Mouse (Mus musculus) naive thymus-derived CD4-positive, alpha-beta T cell, adult 2 months (primary cell): ENCODE measurements around the gene Krt86.
"Not testable (repeated sequence)": the region's sequence is repeated elsewhere in the genome, so short reads cannot be mapped to it uniquely, and the experiment has no call there.

ENCODE experiments used
- DNase-seq: peaks from one replicate; pipeline ENCODE4 v3.0.0-alpha.2; 2011; ENCODE audit warnings: low read depth

Krt86 gene

DNA sequence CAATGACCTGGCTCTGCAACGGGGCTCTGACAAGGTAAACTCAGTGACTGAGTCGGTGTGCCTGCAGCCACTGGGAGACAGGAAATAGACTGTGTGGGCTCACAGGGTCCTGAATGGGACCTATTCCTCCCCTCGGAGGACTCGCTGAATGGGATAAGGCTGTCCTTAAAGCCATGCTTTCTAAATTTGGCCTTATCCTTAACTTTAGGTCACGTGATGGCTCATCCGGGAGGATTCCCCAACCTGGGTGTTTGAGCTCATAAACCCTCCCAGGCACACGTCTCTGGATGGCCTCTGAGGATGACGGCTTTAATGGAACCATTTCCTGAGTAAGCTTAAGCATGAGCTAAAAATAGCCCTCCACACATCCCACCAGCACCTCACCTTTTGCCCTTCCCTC, 19.4 kb downstream of the Krt86 start:
- DNase-seq = no peak

DNA sequence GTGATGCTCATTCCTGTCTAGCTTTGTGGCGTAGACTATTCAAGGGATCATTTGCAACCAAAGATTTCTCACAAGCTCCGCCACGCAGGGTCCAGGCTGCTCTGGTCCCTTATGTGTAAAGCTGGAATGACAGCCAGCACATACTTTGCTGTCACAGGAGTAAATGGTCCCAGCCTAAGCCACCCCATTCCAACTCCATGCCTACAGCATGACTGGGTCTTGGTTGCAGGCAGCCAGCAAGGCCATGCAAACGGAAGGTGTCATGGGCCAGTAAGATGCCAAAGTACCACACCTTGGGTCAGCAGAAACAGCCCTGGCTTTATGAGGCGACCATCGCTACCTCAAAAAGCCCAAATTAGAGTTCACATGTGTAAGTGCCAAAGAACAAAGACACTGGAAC, 20.4 kb downstream of the Krt86 start:
- no peak for DNase-seq

DNA sequence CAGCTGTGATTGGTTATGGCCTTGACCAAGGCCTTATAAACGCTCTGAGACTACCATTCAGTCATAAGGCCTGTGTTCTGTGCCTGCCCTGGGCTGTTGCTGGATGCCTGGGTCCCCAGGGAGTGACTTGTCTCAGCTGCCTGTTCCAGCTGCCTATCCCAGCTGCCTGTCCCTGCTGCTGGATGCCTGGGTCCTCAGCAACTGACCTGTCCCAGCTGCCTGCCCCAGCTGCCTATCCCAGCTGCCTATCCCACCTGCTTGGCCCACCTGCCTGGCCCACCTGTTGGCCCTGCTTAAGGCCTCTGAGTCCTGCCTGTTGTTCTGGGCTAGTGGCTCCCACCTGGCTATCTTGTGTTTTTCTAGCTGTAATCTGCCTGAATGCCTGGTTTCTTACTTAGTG, 20.9 kb downstream of the Krt86 start:
- DNase-seq = no peak

DNA sequence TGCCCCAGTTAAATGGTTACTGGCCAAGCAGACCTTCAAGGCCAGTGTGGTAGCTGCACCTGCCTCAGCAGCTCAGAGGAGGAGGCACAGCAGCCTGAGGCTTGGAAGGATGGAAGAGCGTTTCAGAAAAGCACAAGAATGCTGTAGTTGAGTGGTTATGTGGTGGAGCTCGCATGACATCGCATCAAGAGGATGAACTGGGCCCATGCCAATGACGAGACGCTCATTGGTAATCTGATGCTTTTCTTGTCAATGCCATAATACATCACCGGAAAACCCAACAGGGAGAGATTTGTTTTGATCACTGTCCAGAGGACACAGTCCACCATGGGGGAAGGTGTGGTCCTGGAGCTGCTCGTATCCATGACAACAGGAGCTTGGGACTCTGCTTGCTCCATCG, 22.0 kb downstream of the Krt86 start:
- DNase-seq = no peak

DNA sequence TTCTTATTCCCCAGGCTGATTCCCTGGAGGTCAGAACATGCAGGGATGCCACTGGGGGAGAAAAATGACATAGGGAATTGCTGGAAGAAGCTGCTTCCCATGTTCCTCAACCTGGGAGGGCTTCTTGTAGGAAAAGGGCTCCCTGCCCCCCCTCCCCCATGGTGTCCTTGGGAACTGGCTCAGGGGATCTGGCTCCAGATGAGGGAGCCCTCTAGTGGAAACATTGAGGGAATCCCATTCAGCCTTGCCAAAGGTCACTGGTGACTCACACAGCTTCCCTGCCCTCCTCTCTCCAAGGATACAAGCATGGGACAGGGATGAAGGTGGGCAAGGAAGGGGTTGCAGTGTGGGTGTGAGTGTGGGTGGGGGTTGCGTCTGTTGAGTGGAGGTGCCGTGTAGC, 23.9 kb downstream of the Krt86 start:
- DNase-seq = no peak

DNA sequence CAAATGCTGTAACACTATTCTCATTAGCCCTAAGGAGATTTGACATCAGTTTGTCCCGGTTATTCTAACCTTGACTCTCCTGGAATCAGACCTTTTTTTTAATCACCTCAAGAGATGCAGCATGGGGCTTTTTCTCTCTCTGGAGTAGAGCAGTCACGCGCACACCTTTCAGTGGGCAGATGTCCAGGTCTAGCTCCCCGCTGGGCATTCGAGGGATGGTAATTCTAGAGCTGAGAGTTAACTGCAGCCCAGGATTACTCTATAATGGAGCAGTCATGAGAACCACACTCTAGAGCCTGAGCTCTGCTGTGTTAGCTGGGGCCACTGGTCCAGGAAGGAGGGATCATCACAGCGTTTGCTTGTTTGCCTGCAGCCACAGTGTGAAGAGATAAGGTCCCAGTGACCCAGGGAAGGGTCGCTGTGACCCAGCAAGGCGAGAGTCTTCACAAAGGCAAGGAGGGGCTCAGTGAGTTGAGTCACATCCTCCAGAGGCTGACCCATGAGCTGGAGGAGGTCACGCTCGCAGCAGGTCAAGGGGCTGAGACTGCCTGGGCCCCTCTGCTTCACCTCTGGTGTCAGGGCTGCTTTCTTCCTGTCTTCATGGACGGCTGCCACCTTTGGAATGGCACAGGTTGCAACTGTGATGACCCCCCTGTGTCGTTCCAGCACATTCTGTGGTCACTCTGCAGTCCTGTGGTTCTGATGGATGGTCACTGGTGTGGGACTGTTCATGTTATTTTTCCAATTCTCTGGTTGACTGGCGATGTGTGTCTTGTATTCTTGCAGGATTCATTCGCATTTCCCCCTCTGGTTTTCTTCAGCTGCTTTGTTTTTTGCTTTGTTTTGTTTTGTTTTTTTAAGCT, 33.8 kb downstream of the Krt86 start:
- DNase-seq = no peak

DNA sequence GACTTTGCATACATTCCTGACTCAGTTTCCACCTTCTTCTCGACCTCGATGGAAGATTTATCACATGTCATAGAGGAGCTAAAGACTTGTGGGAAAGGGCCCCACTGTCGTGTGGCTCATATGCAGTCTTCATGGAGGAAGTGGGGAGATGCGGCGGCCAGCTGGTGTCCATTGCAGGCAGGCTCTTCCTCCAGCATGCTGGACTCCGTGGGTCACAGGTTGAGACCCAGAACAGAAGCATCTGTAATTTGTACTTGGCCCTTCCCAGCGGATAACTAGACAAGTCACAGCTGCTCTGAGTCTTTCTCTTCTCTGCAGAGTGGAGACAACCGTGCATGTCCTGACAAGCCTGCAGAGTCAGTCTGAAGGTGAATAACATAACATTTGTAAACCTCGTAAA, 35.0 kb downstream of the Krt86 start:
- no peak for DNase-seq

DNA sequence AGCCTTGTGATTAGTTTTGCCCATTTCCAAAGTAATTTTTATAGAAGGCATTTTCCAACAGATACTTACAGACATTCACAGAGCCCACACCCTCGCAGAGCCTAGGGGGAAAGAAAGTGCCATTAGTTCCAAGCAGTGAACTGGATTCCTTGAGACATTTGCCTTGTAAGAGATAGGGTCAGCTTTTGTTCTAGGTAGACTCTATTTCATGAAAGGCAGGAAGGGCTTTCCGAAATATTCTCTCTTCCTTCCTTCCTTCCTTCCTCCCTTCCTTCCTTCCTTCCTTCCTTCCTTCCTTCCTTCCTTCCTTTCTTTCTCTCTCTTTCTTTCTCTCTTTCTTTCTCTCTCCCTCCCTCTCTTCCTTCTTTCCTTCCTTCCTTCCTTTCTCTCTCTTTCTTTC, 43.9 kb downstream of the Krt86 start, which contains the start of gene Gm49425:
Gene Gm49425, minus strand, starts transcription at position 101 of the 400 bp plus-strand sequence.
- DNase-seq = not testable (repeated sequence)

DNA sequence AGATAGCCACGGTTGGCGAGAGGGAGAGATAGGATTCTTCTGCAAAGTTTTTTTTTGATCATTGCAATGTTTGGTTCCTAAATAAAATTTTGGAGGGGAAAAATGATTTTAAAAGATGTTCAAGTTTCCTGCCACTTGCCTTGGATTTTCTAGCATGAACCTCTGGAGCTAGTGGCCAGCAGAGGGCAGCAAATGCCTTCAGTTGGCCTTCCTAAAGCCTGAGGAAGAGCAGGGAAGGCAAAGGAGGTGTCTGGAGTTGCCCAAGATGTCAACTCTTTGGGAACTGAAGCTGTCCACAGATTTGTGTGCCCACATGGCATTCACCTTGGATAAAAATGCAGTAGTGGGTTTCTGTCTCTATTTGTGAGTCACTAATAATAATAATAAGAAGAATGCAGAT, 46.5 kb downstream of the Krt86 start:
- peak; percentile 34 for DNase-seq

DNA sequence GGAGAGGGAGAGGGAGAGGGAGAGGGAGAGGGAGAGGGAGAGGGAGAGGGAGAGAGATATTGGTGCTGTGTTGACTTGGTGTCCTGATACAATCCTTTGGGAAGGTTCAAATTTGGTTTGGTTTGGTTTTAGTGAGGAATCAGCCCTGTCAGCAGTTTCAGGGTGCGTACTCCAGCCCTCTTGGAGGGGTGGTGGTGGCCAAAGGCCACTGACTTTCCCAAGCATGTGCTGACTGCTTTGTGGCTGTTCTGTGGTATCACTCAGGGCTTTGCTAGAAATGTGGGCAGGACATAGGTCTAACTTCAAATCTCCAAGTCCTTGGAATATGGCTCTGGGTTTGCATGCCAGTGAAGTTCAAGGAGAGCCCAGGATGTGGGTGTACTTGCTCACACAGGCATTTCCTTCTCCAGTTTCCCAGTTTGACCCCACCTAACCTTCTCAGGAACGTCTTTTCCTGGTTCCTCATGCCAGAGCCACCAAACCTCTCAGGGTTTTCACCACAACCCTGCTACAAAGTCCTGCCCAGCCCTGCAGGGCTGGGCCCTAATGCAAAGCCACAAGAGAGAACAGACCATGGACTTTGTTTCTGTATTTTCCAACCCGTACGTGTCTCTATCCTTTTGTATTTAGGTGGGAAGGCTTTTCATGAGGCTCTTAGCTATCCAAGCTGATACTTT, 49.4 kb downstream of the Krt86 start:
- DNase-seq = no peak
